Mouse (Mus musculus) urinary bladder, postnatal 10 days (tissue): ENCODE measurements around the gene Ldhb.
"Not testable (repeated sequence)": the region's sequence is repeated elsewhere in the genome, so short reads cannot be mapped to it uniquely, and the experiment has no call there.

ENCODE experiments used
- DNase-seq: peaks from one replicate; pipeline ENCODE4 v3.0.0; 2022; ENCODE audit warnings: low spot score

The Ldhb gene

DNA sequence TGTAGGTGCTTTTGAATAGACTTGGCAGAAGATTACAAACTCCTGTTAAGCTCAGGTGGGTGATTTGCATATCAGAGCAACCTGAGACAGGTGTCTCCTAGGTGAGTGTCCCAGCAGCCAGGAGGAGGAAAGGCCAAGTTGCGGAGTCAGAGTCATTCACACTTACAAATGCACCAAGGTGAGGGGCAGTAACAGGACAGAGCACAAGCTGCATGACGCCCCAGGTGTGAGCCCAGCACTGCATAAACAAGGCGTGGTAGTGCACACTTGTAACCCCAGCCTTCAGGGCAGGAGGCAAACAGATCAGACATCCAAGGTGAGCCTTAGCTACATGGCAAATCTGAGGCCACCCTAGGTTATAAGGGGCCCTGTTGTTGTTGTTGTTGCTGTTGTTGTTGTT lies 5.1 kb upstream of the Ldhb start:
- no peak for DNase-seq

DNA sequence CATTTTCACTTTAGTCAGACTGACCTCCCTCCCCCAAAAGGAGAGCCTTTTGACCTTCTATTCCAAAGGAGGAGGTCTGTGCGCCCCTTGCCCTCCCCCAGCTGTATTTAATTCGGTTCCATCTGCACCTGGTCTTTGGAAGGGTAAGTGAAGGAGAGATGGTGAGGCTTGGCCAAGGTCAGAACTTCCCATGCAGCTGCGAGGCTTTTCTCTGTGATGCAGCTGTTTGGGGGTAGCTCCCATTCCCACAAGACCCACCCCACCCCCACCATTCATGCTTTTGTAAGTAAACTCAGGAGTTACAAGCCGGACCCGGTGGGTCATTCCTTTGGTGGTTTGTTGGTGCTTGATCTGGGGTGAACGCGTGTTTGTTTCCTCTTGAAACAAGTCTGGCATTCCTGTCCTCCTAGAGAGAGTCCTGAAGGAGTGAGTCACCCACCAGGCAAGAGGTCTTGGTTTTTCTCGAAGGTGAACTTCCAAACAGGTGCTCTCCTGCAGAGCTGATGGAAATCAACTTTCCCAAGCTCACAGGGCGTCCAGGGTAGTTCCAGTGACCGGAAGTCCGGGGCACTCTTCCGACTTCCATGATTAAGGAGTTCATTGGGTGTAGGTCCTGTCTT lies 3.9 kb upstream of the Ldhb start:
- DNase-seq, result no peak

- DNase-seq, result no peak
Observed at GRCm38 (mm10) chr6:142508663-142509062, 906 bp upstream of the Ldhb start.

DNA sequence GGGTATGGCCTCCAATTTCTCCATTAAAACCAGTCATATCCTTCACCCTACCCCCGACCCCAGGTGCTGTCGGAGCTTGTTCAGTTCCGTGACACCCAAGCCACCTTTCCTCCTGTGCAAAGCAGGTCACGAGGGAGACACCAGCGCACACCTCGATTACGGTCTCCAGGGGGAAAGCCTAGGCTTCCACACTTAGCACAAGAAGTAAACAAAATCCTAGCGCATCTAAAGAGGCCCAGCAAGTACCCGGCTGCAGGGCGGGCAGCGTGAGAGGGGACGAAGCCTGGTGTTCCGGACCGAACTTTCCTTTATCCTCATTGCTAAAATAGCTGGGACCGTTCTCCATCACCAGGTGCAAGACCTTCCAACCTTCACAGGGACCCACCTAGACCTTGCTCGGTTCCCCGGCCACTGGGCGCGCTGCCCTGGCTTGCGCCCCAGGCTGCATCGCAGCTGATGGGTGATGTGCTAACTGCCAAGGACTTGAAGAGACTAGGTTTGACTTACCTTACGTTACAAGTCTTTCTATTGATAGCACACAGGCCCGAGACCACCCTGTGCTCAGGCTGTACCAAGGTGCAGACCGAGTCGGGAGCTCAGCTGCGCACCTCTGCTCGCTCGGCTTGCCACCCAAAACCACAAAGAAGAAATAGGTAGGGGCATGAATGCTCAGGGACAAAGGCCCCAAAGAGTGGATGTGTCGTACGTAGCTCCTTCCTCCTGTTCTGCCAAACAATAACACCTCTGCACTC lies 548 bp downstream of the Ldhb start:
- DNase-seq, result no peak

GRCm38 (mm10) chr6:142506338-142507032 lies 1.3 kb downstream of the Ldhb start:
- DNase-seq, result no peak

DNA sequence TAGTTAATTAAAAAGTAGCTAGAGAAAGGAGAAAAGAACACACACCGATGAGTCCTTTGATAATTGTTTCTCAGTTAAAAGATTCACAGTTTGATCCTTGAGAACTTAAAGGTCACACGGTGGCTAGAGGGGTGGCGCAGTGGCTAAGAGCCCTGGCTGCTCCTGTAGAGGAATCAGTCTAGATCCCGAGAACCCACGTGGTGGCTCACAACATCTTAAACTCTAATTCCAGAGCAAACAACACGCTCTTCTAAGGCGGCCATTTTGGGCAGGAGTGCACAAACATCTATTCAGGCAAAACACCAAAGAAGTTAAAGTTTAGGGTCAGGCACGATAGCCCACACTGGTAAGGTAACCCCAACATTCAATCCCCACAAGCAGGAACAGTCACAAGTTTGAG lies 4.2 kb downstream of the Ldhb start:
- no peak for DNase-seq

- no peak for DNase-seq
Observed at GRCm38 (mm10) chr6:142502519-142503125, 5.1 kb downstream of the Ldhb start.

DNA sequence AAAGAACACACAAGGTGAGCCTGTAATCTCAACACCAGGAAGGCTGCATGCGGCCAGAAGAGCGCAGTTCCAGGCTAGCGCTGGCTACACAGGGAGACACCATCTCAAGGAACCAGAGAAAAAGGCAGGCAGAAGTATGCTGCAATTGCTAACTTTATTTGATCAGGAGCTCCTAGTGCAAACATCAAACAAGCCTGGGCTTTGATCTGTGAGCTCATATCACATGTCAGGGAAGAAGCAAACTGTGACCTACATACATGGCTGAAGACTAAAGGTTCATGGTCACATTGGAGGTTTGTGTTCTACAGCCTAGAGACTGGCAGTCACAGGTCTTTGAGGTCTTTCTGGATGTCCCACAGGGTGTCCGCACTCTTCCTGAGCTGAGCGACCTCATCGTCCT lies 17.6 kb downstream of the Ldhb start:
- not testable (repeated sequence) for DNase-seq

GRCm38 (mm10) chr6:142487638-142488037 lies 20.1 kb downstream of the Ldhb start:
- no peak for DNase-seq

GRCm38 (mm10) chr6:142485478-142486123 lies 22.2 kb downstream of the Ldhb start:
- no peak for DNase-seq

- DNase-seq, result no peak
Observed at GRCm38 (mm10) chr6:142477239-142477638, 30.5 kb downstream of the Ldhb start.

- no peak for DNase-seq
Observed at GRCm38 (mm10) chr6:142472801-142473203, 35.0 kb downstream of the Ldhb start, which contains the start of gene Gys2. Gene Gys2, minus strand, starts transcription at chr6:142473109.

DNA sequence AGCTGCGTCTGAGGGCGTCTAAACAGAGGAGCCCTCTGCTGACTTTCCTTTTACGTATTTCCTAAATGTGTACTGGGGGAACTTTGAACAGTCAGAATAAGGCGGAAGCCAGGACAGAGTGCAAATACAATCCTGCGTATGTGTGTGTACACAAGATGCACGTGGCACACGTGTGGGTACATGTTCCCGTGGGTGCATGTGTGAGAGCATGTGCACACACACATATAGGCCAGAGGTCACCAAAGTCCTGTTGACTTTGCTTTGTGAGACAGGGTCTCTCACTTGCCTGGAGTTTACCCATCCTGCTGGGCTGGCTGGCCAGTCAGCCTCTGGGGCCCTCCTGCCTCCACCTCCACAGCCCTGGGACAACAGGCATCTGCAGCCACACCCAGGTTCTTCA lies 36.6 kb downstream of the Ldhb start:
- DNase-seq, result no peak

DNA sequence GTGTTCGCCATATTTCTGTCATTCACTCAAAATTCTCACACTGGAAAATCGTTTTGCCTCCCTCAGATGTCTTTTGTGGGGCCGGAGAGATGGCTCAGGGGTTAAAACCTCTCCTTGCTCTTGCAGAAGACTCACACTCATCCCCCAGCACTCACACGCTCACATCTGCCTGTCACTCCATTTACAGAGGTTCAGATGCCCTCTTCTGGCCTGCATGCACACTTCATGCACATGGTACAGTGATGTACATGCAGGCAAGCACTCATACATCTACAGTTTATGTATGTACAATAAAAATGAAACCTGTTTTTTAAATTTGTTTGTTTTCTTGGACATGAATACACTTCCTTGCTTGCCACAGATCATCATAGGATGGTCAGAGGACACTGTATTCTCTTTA lies 38.2 kb downstream of the Ldhb start:
- no peak for DNase-seq

DNA sequence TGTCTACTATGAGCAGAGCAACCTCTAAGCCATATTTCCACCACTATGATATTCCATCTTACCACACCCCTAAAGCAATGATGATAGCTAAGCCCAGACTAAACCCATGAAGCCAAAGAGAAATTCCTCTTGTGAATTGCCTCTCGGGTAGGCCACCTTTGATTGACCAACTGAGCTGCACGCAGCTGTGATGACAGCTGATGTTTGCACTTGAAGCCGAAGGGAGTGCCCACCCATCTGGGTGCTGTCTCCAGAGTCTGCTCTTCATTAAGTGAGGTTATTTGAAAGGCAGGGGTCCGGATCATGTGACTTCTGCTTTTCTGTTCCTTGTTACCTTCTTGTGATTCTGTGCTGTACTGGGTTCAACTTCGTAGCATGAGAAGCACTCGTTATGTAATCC lies 45.6 kb downstream of the Ldhb start:
- DNase-seq, result no peak

- no peak for DNase-seq
Observed at GRCm38 (mm10) chr6:142459017-142459678, 48.6 kb downstream of the Ldhb start.

- no peak for DNase-seq
Observed at GRCm38 (mm10) chr6:142458010-142458409, 49.7 kb downstream of the Ldhb start.

DNA sequence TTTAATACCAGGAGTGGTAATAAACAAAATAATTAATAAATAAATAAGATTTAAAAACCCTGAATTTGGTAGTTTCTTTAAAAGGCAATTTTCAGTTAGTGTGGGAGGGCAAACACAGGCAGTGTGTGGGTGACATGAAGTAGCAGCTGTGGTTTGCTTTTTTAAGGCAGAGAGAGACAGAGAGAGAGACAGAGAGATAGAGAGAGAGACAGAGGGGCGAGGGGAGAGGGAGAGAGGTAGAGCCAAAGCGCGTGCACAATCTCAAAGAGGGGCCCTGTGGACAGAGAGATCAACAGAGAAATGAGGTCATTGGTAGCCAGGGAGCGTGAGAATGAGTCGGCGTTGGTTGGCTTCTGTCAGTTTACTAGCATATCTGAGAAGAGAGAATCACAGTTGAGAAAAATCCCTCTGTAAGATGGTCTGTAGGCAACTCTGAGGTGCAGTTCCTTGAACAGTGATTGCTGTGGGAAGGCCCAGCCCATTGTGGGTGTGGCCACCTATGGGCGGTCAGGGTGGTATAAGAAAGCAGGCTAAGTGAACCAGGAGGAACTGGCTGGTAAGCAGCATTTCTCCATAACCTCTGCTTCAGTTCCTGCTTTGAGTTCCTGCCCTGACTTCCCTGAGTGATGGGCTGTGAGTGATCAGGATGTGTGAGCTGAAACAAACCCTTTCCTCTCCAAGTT lies 52.3 kb downstream of the Ldhb start:
- DNase-seq, result no peak

DNA sequence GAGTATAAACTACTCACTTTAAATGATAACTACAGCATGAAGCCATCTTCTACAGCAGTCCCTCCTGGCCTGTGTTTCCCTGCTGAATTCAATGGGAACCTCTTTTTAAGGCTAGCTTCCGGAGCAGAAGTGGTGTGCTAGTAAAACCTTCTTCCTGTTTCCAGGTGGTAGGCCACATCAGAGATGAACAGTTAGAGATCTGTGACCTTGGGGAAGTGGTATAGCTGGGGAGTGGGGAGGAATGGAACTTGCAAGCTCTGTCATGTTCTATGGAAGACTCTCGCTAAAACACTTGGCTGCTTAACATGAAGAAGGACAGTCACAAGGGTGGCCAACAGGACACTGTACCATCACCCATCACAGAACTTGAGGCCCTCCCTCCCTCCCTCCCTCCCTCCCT lies 54.4 kb downstream of the Ldhb start:
- DNase-seq, result no peak

DNA sequence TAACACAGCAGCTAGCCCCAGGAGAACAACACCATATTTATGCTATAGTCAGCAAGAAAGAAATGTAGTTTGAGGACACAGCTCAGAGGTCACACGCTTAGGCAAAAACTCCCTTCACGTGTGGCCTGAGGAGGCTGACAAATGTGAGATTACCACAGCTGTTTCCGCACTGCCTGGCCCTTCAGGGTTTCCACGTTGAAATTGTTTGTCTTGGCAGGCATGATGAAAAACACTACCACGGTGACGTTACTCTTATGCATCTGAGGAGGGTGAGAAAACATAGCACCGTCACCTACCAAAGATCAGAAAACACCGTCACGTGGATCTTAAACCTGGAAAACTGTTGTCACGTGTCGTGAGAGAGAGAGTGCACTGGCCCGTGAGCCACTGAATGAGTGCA lies 56.4 kb downstream of the Ldhb start:
- DNase-seq, result no peak
